Mouse (Mus musculus) midbrain, embryonic 10.5 days (tissue): ENCODE measurements around the gene Gabrg3. TPM values are rescaled to one million over a fixed set of nuclear protein-coding genes. Genes with fewer than 3 reads are reported as not detected.

Experiments used
- DNase-seq: peaks from one replicate; pipeline ENCODE4 v3.0.0-alpha.2; 2017; ENCODE audit warnings: low spot score
- H3K27ac ChIP-seq: fragments of 300-500 bp; sonication (generic); replicated peaks from 2 replicates; pipeline ENCODE4 v1.5.1; 2016; ENCODE audit warnings: mild to moderate bottlenecking
- H3K27me3 ChIP-seq: fragments of 300-500 bp; sonication (generic); 2 replicates; pipeline ENCODE4 v1.6.1; 2016; ENCODE audit warnings: low read depth, mild to moderate bottlenecking; ENCODE audit not compliant: poor library complexity, severe bottlenecking
- H3K36me3 ChIP-seq: fragments of 300-500 bp; sonication (generic); 2 replicates; pipeline ENCODE4 v1.6.1; 2016; ENCODE audit warnings: mild to moderate bottlenecking, moderate library complexity
- H3K4me1 ChIP-seq: fragments of 300-500 bp; sonication (generic); 2 replicates; pipeline ENCODE4 v1.6.1; 2016
- H3K4me3 ChIP-seq: fragments of 300-500 bp; sonication (generic); 2 replicates; pipeline ENCODE4 v1.5.1; 2016; ENCODE audit warnings: mild to moderate bottlenecking, moderate library complexity
- H3K9me3 ChIP-seq: fragments of 300-500 bp; sonication (generic); replicated peaks from 2 replicates; pipeline ENCODE4 v1.6.1; 2016; ENCODE audit warnings: mild to moderate bottlenecking
- WGBS: fragments of 180-500 bp; shearing (Covaris S2); methylation state at CpG from one replicate; pipeline ENCODE4 v1.1.7; 2016; 5-methylcytosine and 5-hydroxymethylcytosine counted together
- polyA plus RNA-seq: library from polyadenylated mRNA; unstranded; fragments of >200 nt; fragmentation: Nextera tagmentation; extraction: Ambion mirVana; gene quantifications from 2 replicates; pipeline ENCODE4 v1.2.1, GENCODE M21; 2016

Gabrg3 gene
- polyA plus RNA-seq, 1 experiment from 2014 or later, result 0.12 TPM

DNA sequence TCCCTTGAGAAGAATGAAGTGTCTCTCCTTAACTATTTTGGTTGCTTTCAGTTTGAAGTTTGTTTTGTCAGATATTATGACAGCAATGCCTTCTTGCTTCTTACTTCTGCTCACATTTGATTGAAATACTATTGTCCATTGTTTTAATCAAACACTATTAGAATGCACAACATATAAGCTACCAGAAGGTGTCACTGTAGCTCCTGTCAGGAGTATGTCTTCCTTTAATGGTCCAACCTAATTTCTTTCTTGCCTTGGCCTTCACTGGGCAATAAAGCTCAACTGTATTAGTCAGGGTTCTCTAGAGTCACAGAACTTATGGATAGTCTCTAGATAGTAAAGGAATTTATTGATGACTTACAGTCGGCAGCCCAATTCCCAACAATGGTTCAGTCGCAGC is 440.6 kb downstream of the Gabrg3 start:
- no peak for DNase-seq
- no peaks in the 10 kb centered on the region for H3K9me3 ChIP-seq
- H3K27ac ChIP-seq, result no peak overlapping the region
- H3K27me3 ChIP-seq, result no peaks in the 10 kb centered on the region
- no peak overlapping the region for H3K4me3 ChIP-seq
- no peaks in the 10 kb centered on the region for H3K36me3 ChIP-seq
- WGBS, result 79% methylated on average over 2 of the region's 2 CpGs
- no peaks in the 10 kb centered on the region for H3K4me1 ChIP-seq

DNA sequence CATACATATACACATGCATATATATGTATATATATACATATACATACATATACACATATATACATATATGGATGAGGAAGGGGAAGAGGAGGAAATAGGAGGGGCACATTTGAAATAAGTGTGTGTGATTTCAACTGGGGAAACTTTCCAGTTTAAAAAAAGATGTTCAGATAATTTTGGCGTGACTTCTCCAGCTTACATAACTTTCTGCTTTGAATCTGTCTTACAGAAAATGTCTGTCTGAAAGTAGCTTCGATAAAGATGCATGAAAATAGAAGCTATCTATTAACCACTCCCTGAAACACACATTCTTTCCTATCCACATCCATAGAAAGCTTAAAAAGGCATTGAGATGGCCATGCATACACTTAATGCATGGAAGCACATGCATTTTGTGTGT is 445.4 kb downstream of the Gabrg3 start:
- Histone ChIP-seq H3K9me3 (no peaks in the 10 kb centered on the region), H3K4me3 (no peak overlapping the region), H3K27me3 (no peaks in the 10 kb centered on the region), H3K36me3 (no peaks in the 10 kb centered on the region), H3K4me1 (no peaks in the 10 kb centered on the region), H3K27ac (no peak overlapping the region)
- whole genome bisulfite sequencing, result 91% methylated on average over 2 of the region's 2 CpGs
- no peak for DNase-seq

DNA sequence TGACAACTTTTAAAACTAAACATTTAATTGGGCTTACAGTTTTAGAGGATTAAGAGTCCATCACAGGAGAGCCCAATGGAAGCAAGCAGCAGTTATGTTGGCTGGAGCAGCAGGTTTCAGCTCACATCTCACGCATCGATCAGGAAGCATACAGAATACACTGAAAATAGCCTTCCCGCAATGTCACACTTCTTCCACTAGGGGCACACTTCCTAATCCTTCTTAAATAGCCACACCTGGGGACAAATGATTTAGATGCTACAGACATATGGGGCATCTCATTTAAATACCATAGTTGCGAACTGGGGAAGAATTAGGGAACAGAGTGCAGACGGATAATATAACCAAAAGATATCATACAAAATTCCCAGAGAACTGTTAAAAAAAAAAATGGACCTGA is 449.0 kb downstream of the Gabrg3 start:
- no peaks in the 10 kb centered on the region for H3K36me3 ChIP-seq
- 78% methylated on average over 5 of the region's 5 CpGs for WGBS
- no peak overlapping the region for H3K27ac ChIP-seq
- DNase-seq, result no peak
- no peaks in the 10 kb centered on the region for H3K27me3 ChIP-seq
- H3K9me3 ChIP-seq, result no peaks in the 10 kb centered on the region
- H3K4me3 ChIP-seq, result no peak overlapping the region
- no peaks in the 10 kb centered on the region for H3K4me1 ChIP-seq

DNA sequence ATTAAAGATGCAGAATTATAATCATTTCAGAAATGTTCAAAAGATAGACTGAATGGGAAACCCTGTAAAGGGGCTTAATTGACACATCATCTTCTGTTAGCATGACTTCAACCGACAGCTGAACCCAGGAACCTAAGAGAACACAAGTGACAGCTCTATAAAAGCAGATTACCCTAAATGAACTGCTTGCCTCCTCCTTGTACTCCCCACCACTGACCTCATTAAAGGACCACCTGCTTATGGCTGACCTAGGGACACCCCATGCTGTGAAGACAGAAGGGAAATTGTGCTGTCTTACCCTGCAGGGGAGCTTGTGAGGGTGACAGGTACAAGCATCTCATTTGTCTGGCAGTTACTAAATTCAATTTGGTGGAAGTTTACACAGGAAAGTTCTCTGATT is 467.5 kb downstream of the Gabrg3 start:
- H3K4me3 ChIP-seq, result no peak overlapping the region
- H3K27ac ChIP-seq, result no peak overlapping the region
- no peaks in the 10 kb centered on the region for H3K9me3 ChIP-seq
- H3K27me3 ChIP-seq, result no peaks in the 10 kb centered on the region
- DNase-seq, result no peak
- WGBS, result 72% methylated on average over 1 of the region's 1 CpGs
- no peaks in the 10 kb centered on the region for H3K4me1 ChIP-seq
- no peaks in the 10 kb centered on the region for H3K36me3 ChIP-seq

DNA sequence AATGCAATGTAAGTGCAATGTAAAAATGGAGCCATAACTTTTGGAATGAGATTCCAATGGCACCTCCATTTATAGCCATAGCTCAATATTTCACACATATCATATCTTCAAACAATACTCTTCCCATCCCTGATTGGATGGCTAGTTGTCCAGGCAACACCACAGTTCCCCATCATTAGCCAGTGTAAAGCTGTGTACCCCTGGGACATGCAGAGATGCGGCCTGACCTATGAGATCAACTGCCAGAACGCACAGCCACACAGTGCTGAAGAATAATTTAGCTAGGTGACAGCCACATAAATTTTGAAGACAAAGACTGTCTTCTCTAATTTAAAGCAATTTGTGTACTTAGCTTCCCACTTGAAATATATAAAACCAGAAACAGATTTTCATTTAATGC is 472.1 kb downstream of the Gabrg3 start:
- H3K4me3 ChIP-seq, result no peak overlapping the region
- H3K4me1 ChIP-seq, result no peaks in the 10 kb centered on the region
- WGBS, result 82% methylated on average over 2 of the region's 2 CpGs
- DNase-seq, result no peak
- H3K27me3 ChIP-seq, result no peaks in the 10 kb centered on the region
- H3K27ac ChIP-seq, result no peak overlapping the region
- H3K9me3 ChIP-seq, result no peaks in the 10 kb centered on the region
- H3K36me3 ChIP-seq, result no peaks in the 10 kb centered on the region

DNA sequence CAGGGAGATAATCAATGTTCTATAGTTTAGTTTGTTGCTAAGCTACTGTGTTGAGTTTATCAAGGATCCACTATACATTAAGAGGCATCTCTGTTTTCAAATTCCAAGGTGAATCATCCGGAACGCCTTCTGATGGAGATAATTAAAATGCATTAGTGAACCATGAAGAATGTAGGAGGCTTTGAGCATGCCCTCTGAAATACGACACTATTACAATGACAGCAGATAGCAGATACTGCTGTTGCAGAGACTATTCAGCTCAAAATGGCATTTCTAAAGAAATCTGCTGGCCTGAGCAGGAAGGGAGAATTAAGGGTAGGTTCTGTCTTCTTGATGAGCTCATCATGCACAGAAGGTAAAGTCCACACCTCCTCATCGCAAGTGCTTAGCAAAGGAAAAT is 487.2 kb downstream of the Gabrg3 start:
- Histone ChIP-seq H3K36me3 (no peaks in the 10 kb centered on the region), H3K4me3 (no peak overlapping the region), H3K27me3 (no peaks in the 10 kb centered on the region), H3K4me1 (peaks cover 4% of the 10 kb centered on the region; the same call in 1 of the 2 replicates), H3K9me3 (no peaks in the 10 kb centered on the region), H3K27ac (no peak overlapping the region)
- 44% methylated on average over 4 of the region's 4 CpGs for WGBS
- no peak for DNase-seq

DNA sequence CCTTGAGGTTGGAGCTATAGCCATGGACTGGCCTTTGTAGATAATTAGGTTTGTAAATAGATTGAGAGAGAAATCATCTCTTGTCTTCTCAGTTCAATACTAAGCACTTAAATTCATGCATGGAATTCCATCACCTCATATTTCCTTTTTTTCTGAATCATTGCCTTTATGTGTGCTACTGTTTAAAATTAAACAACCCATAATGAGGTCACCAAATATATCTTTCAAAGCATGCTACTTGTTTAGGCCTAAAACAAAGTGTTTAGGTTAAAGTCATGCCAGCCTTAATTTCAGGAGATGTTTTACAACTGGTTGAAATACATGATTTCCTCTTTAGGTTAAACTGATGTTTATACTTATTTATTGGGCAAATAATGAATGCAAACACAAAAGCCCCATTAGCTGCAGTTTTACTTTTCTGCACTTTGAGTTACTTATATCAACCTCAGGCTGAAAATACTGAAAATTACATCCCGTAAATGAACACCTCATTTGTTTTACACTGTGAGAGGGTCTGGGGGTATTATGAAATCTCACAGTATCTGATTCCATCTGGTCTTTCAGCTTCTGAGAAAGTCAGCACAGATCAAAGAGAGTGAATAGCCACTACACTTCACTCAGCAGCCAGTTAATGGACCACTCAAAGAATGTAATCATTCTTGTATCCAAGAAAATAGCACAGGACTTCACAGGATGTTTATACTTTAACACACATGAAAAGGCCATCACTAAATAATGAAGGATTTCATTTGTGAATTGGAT is 519.5 kb downstream of the Gabrg3 start:
- no peak overlapping the region for H3K27ac ChIP-seq
- WGBS, result 90% methylated on average over 1 of the region's 1 CpGs
- H3K4me3 ChIP-seq, result no peak overlapping the region
- H3K36me3 ChIP-seq, result no peaks in the 10 kb centered on the region
- H3K9me3 ChIP-seq, result 0 out of 2 replicates have a peak, but pooled peaks cover 8% of the 10 kb centered on the region
- H3K4me1 ChIP-seq, result no peaks in the 10 kb centered on the region
- no peaks in the 10 kb centered on the region for H3K27me3 ChIP-seq
- no peak for DNase-seq

DNA sequence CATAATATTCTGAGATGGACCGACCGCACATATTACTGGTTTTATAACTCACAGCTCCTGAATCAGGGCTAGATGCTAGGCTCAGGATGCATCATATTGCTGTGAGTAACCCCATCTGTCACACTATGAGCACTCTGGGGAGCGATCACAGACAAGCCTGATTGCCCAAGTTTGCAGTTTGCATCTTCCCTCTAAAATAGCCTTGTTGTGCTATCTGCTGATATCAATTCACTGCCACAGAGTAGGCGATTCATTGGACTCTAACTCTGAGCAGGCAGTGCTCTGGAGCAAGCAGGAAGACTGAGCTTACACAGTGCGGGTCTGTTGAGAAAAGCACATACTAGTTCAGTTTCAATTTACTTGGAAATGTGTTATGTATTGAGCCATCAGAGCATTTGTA is 543.4 kb downstream of the Gabrg3 start:
- Histone ChIP-seq H3K27ac (no peak overlapping the region), H3K9me3 (no peaks in the 10 kb centered on the region), H3K27me3 (no peaks in the 10 kb centered on the region), H3K4me3 (no peak overlapping the region), H3K36me3 (no peaks in the 10 kb centered on the region), H3K4me1 (no peaks in the 10 kb centered on the region)
- 94% methylated on average over 5 of the region's 5 CpGs for WGBS
- no peak for DNase-seq

DNA sequence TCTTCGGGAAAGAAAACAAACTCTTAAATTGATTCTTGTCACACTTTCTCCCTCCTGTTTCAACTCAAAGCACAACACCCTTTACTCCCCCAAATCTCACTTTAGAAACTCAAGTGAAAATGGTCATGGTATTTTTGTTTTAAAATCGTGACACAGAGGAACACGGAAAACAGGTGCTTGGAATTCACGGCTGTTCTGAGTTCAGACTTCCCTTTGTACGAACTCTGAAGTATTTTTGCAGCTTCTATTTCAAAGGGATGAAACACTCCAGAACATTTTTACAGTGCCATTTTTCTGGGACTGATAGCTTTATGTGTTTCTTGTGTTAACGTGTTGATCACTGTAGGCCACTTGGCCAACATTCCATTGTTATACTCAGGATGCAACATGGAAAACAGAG is 561.5 kb downstream of the Gabrg3 start:
- Histone ChIP-seq H3K4me1 (no peaks in the 10 kb centered on the region), H3K36me3 (no peaks in the 10 kb centered on the region), H3K27ac (no peak overlapping the region), H3K27me3 (no peaks in the 10 kb centered on the region), H3K9me3 (no peaks in the 10 kb centered on the region), H3K4me3 (no peak overlapping the region)
- DNase-seq, result no peak
- WGBS, result 87% methylated on average over 6 of the region's 6 CpGs

DNA sequence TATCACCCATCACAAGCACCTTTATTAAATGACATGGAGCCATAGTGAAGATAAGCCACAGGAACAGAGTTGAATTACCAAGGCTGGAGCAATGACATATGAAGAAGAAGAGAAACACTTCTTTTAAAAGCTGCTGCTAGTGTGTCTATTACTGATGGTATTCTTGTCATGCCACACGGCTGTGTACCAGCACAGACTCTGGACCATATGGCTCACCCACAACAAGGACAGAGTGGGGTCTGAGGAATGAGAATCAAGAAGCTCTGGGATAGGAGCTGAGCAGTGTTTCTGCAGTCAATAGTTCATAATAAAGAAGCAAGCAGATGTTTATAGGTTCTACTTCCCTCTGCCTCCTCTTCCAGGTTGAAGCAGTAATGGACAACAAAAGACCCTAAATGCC is 585.1 kb downstream of the Gabrg3 start:
- no peaks in the 10 kb centered on the region for H3K9me3 ChIP-seq
- WGBS, result 85% methylated on average over 1 of the region's 1 CpGs
- no peak overlapping the region for H3K4me3 ChIP-seq
- H3K36me3 ChIP-seq, result no peaks in the 10 kb centered on the region
- no peak for DNase-seq
- H3K27me3 ChIP-seq, result no peaks in the 10 kb centered on the region
- no peaks in the 10 kb centered on the region for H3K4me1 ChIP-seq
- H3K27ac ChIP-seq, result no peak overlapping the region

DNA sequence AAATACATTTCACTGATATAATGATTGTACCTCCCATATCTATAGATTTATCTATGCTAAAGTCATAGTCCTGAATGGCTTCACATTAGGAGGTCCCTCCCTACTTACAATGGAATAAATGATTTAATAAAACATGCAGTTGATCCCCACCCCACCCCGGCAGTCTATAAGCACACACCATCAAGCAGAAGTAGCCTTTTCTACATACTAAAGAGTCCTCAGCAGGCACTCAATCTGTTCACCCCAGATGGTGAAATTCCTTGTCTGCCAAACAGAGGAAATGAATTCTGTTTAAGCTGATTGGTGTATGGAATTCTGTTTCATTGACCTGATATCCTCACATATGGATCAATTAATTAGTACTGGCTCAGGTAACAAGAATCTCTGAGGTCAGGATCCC is 607.9 kb downstream of the Gabrg3 start:
- DNase-seq, result no peak
- WGBS, result 82% methylated on average over 1 of the region's 1 CpGs
- Histone ChIP-seq H3K4me3 (no peak overlapping the region), H3K27me3 (no peaks in the 10 kb centered on the region), H3K27ac (no peak overlapping the region), H3K4me1 (no peaks in the 10 kb centered on the region), H3K36me3 (no peaks in the 10 kb centered on the region), H3K9me3 (no peaks in the 10 kb centered on the region)

DNA sequence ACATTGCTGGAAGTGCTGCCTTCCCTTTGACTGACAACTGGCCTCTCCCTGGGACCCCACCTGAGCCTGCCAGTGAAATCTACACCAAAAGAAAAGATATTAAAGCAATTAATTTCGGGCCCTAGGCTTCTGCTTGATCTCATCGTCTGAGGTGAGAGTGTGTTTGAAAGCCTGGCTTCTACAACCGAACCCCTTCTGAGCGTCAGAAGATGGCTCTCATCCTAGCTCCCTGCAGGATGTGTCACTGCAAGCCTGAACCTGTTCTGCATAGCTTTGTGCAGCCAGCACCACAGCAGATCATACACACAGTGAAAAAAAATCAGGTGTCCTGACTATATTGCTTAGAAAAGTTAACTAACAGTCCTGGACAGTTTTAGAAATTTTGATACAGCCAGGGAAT is 618.8 kb downstream of the Gabrg3 start:
- peaks cover 7% of the 10 kb centered on the region for H3K4me1 ChIP-seq
- DNase-seq, result no peak
- no peaks in the 10 kb centered on the region for H3K36me3 ChIP-seq
- no peaks in the 10 kb centered on the region for H3K27me3 ChIP-seq
- no peak overlapping the region for H3K4me3 ChIP-seq
- 82% methylated on average over 4 of the region's 4 CpGs for WGBS
- H3K9me3 ChIP-seq, result no peaks in the 10 kb centered on the region
- no peak overlapping the region for H3K27ac ChIP-seq

DNA sequence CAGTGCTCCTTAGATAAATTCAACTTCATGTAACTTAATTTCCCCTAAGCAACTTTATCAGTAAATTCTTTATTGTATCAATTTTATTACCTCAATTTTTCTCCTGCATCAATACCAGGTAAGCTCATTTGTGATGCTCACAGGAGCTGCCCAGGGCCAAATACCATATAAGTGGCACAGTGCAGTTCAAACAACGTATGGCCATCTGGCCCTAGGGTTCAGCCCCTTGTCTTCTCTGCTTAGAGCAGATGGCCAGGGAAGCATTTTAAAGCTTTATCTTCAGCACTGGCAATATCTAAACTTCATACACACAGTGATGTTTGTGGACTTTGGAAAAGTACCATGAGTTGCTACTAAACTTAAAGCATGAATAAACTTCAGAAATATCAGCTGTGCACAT is 619.2 kb downstream of the Gabrg3 start:
- no peaks in the 10 kb centered on the region for H3K9me3 ChIP-seq
- H3K27ac ChIP-seq, result no peak overlapping the region
- no peaks in the 10 kb centered on the region for H3K27me3 ChIP-seq
- 72% methylated on average over 1 of the region's 1 CpGs for WGBS
- H3K36me3 ChIP-seq, result no peaks in the 10 kb centered on the region
- H3K4me3 ChIP-seq, result no peak overlapping the region
- DNase-seq, result no peak
- peaks cover 7% of the 10 kb centered on the region for H3K4me1 ChIP-seq
